Mouse (Mus musculus): ENCODE results near the gene Rnase12.

DNA sequence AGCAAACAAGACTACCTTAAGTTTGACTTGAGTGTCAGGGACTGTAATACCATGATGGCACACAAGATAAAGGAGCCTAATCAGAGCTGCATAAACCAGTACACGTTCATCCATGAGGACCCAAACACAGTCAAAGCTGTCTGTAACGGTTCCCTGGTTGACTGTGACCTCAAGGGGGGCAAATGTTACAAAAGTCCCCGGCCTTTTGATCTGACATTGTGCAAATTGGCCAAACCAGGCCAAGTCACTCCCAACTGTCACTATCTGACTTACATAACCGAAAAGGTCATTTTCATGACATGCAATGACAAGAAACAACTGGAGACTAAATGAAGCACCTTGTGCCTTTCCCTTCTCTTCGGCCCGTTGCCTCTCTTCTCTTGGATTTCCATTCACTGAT is 47.9 kb downstream of the Rnase12 start:
- TF ChIP-seq POLR2A (IDR thresholded peaks at IDR 0.05; ENCODE audit: low read depth, low read length) (no peak), CTCF (IDR thresholded peaks at IDR 0.05; ENCODE audit: extremely low read depth, insufficient read length, insufficient replicate concordance, low read depth, low read length) (no peak)
